Mouse (Mus musculus): ENCODE measurements around the gene Itgb8. TPM values are rescaled to one million over a fixed set of nuclear protein-coding genes. Genes with fewer than 3 reads are reported as not detected.

Itgb8 gene
- 3.1 and 3.2 TPM in 2 replicates for polyA plus RNA-seq (2015; fragmentation: Nextera tagmentation; extraction: Ambion mirVana)

DNA sequence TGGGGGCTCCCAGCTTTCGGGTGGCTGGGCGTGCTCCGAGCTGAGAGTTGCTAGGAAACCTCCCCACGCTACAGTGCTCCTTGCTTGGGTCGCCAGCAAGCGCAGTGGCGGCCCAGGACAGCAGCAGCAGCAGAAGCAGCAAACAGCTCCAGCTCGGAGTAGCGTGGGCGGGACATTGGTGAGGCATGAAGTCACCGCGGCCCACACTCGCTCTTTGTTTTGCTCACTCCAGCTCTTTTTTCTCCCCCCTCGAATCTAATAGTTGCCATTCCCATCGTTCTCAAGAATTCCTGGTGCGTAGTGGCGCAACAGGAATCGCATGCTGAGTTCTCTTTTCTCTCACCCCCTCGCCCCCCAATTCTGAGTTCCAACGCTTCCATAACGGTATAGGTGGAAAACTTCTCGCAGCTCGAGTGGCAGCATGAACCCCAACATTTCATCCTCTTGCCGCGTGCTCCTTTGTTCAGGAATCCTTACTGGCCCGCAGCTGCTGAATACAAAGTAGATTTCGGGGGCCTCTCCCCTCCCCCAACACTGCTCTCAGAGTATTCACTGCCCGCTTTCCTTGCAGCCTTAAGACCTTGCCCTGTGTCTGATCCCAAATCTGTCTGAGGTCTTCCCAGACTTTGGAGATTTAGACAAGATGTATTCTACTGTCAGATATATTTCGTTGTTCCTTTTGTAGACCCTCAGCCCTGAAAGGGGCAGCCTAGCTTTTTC is at the start of gene Itgb8:
Gene Itgb8 (minus strand): TSS at position 107 of the 720 bp plus-strand sequence.
- peak within 1 kb of the TSS; percentile 50 for H3K4me3 ChIP-seq (replicated peaks)
- WGBS: under 1% methylated on average over 29 of the region's 29 CpGs
- peak within 1 kb of the TSS; percentile 90 for H3K4me2 ChIP-seq
- H3K27me3 ChIP-seq: no peaks in the 10 kb centered on the region
- H3K4me1 ChIP-seq: peaks cover 19% of the 10 kb centered on the region
- ATAC-seq (replicated peaks; ENCODE audit: low FRiP score): peak; percentile 98
- peak within 1 kb of the TSS; percentile 82 for H3K27ac ChIP-seq
- H3K9me3 ChIP-seq (replicated peaks): no peaks in the 10 kb centered on the region
- H3K9ac ChIP-seq: peak within 1 kb of the TSS; percentile 53
- no peaks in the 10 kb centered on the region for H3K36me3 ChIP-seq

DNA sequence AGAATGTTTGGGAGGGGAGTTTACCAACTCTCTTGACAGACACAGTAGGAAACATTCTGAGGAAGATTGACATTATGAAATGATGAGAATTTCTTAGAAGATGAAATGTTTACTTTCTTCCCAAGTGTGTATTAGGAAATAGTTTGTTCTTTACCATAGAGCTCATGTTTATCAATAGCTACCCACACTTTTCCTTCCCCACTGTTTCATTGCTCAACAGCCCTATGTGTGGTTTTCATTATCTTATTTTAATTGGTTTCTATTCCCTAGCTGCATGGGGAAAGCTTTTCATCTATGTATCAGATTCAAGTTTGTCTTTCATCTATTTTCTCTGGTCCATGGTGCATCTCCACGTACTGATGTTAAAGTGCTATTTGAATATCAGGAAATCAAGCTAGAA is 37.7 kb upstream of the Itgb8 start:
- 89% methylated on average over 1 of the region's 1 CpGs for WGBS
- H3K4me2 ChIP-seq: no peak overlapping the region
- H3K4me3 ChIP-seq (replicated peaks): no peak overlapping the region
- no peak overlapping the region for H3K9ac ChIP-seq
- no peak overlapping the region for H3K27ac ChIP-seq
- ATAC-seq (replicated peaks; ENCODE audit: low FRiP score): no peak
- H3K9me3 ChIP-seq (replicated peaks): no peaks in the 10 kb centered on the region
- H3K36me3 ChIP-seq: no peaks in the 10 kb centered on the region
- H3K4me1 ChIP-seq: no peaks in the 10 kb centered on the region
- H3K27me3 ChIP-seq: no peaks in the 10 kb centered on the region

DNA sequence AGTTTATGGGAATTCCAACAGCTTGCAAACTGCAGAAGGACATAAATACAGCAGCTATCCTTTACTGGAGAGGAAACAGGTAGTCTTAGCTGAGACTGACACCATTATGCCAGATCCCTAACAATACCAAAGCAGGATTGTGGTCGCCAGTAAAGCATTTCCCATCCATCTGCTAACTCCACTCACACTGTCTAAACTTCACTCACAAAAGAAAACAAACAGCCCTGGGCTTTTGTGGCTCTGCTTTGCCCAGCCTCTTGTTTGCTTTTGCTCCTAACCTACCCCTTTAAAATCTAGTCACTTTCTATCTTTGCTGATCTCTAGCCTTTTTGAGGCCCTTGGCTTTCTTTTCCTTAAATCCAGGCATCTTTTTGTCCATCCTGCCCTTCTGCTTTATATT is 35.0 kb upstream of the Itgb8 start:
- H3K9ac ChIP-seq: no peak overlapping the region
- H3K9me3 ChIP-seq (replicated peaks): no peaks in the 10 kb centered on the region
- H3K27ac ChIP-seq: no peak overlapping the region
- H3K4me1 ChIP-seq: no peaks in the 10 kb centered on the region
- ATAC-seq (replicated peaks; ENCODE audit: low FRiP score): no peak
- H3K4me3 ChIP-seq (replicated peaks): no peak overlapping the region
- WGBS: 10% methylated on average over 1 of the region's 1 CpGs
- no peaks in the 10 kb centered on the region for H3K27me3 ChIP-seq
- H3K4me2 ChIP-seq: no peak overlapping the region
- H3K36me3 ChIP-seq: no peaks in the 10 kb centered on the region

DNA sequence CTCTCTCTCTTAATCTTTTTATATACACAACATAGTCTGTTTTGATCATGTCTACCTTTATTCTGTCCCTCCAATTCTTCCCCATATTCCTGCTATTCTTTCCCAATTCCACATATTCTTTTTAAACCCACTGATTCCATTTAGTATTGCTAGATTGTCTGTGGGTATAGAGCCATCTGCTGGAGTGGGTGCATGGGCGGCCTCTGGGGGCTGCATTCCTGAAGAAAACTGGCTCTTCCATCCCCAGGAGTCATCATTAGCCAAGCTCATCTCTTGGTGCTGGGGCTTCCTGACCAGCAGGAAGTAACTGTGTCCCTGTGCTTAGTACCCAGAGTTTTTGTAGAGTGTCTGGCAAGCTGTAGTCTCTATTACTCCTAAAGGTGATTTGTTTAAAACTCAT is 33.4 kb upstream of the Itgb8 start:
- 85% methylated on average over 1 of the region's 1 CpGs for WGBS
- H3K4me1 ChIP-seq: no peaks in the 10 kb centered on the region
- H3K27ac ChIP-seq: no peak overlapping the region
- H3K9me3 ChIP-seq (replicated peaks): no peaks in the 10 kb centered on the region
- H3K4me2 ChIP-seq: no peak overlapping the region
- H3K27me3 ChIP-seq: no peaks in the 10 kb centered on the region
- H3K9ac ChIP-seq: no peak overlapping the region
- ATAC-seq (replicated peaks; ENCODE audit: low FRiP score): no peak
- no peaks in the 10 kb centered on the region for H3K36me3 ChIP-seq
- H3K4me3 ChIP-seq (replicated peaks): no peak overlapping the region

DNA sequence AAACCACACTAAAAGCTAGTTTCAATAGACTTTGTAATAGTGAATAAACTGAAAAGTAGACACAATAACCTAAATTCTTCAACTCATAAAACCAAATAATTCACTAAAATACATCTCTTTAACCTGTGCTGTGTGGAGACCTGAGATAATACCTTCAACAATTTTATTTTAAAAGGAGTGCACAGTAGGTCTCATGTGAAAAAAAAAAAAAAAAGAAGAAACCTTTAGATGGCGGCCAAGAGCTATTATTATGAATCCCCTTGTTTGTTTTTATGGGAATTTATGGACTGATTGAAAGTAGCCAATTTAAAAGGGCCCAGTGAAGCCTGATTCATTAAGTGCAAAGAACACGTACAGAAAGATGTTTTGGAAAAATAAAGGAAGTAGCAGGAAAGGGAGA is 31.4 kb upstream of the Itgb8 start:
- Histone ChIP-seq H3K4me1 (no peaks in the 10 kb centered on the region), H3K9ac (no peak overlapping the region), H3K36me3 (no peaks in the 10 kb centered on the region), H3K9me3 (replicated peaks) (no peaks in the 10 kb centered on the region), H3K4me3 (replicated peaks) (no peak overlapping the region), H3K27ac (no peak overlapping the region), H3K27me3 (no peaks in the 10 kb centered on the region), H3K4me2 (no peak overlapping the region)
- 74% methylated on average over 2 of the region's 2 CpGs for whole genome bisulfite sequencing
- no peak for ATAC-seq (replicated peaks; ENCODE audit: low FRiP score)

DNA sequence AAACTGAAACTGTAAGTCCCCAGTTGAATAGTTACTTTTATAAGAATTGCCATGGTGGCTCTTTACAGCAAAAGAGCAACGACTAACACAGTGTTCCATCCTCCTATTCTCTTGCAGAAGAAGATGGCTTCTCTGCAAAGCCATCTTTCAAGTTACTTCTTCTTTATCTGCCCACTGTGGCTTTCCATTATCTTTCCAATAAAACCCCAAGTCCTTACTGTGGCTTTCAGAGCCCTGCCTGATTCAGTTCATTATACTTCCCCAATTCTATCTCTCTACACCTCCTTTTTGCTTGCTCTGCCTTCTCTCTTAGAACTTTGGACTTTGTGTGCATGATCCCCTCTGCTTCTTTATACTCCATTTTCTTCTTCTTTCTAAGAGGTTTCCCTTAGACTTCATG is 30.1 kb upstream of the Itgb8 start:
- H3K27me3 ChIP-seq: no peaks in the 10 kb centered on the region
- H3K36me3 ChIP-seq: no peaks in the 10 kb centered on the region
- 71% methylated on average over 1 of the region's 1 CpGs for WGBS
- no peak overlapping the region for H3K27ac ChIP-seq
- H3K9ac ChIP-seq: no peak overlapping the region
- no peak overlapping the region for H3K4me3 ChIP-seq (replicated peaks)
- H3K4me2 ChIP-seq: no peak overlapping the region
- H3K4me1 ChIP-seq: no peaks in the 10 kb centered on the region
- ATAC-seq (replicated peaks; ENCODE audit: low FRiP score): no peak
- no peaks in the 10 kb centered on the region for H3K9me3 ChIP-seq (replicated peaks)

DNA sequence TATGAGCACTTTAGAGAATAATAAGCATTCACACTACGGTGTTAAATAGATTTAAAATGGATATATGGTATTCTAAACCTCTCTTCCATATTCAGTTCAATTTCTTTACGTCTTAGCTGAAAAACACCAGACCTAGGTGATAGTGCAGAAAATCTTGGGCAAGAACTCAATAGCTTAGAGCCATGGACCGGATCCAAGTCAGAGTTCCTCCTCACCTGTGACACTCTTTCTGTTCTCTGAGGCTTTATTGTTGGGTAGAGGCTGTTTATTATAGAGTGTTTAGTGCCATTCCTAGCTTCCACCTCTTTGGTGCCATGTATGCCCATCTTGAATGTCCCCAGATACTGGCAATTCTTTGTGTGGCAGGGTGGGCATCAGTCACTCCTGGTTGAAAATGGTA is 25.9 kb upstream of the Itgb8 start:
- Histone ChIP-seq H3K27ac (no peak overlapping the region), H3K9me3 (replicated peaks) (no peaks in the 10 kb centered on the region), H3K27me3 (no peaks in the 10 kb centered on the region), H3K4me1 (no peaks in the 10 kb centered on the region), H3K4me3 (replicated peaks) (no peak overlapping the region), H3K9ac (no peak overlapping the region), H3K36me3 (no peaks in the 10 kb centered on the region), H3K4me2 (no peak overlapping the region)
- 94% methylated on average over 3 of the region's 3 CpGs for WGBS
- no peak for ATAC-seq (replicated peaks; ENCODE audit: low FRiP score)

DNA sequence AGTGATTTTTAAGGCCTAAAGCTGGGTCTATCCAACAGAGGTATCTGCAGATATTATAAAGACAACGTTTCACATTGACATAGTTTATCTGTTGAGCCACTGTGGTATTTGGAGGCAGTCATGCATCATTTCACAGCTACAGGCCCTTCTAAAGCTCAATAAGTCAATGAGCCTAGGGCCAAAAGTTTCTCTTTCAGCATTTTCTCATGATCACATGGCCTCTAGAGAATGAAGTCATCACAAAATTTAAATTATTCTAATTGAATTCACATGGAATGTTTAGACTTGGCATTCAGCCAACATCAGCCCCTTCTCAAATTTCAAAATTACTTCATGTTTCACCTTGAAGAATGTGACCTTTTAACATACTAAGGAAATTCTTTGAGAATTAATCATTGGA is 10.0 kb upstream of the Itgb8 start:
- Histone ChIP-seq H3K4me1 (no peaks in the 10 kb centered on the region), H3K27ac (no peak overlapping the region), H3K4me3 (replicated peaks) (no peak overlapping the region)

DNA sequence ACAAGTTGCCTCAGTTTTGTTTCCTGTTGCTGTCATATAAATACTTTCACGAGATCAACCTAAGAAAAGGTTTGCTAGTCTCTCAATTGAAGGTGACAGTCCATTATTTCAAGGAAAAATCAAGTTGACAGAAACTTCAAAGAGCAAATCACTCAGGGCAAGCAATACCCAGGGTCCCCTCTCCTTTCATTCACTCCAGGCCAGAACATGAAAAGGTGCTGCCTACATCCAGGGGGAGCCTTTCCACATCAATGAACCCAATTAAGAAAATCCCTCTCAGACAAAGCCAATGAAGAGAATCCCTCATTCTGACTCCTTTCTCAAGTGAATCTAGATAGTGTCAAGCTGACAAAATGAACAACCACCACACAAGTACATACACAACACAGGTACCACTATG is 2.5 kb upstream of the Itgb8 start:
- H3K4me3 ChIP-seq (replicated peaks): no peak overlapping the region
- H3K36me3 ChIP-seq: no peaks in the 10 kb centered on the region
- no peaks in the 10 kb centered on the region for H3K9me3 ChIP-seq (replicated peaks)
- H3K27me3 ChIP-seq: no peaks in the 10 kb centered on the region
- peaks cover 19% of the 10 kb centered on the region for H3K4me1 ChIP-seq
- 41% methylated on average over 1 of the region's 1 CpGs for WGBS
- ATAC-seq (replicated peaks; ENCODE audit: low FRiP score): no peak
- H3K4me2 ChIP-seq: no peak overlapping the region
- H3K9ac ChIP-seq: no peak overlapping the region
- no peak overlapping the region for H3K27ac ChIP-seq

More for the DNA sequence above, 10.0 kb upstream of the Itgb8 start:
- no peak overlapping the region for H3K4me2 ChIP-seq
- H3K36me3 ChIP-seq: no peaks in the 10 kb centered on the region
- no peaks in the 10 kb centered on the region for H3K27me3 ChIP-seq
- no peaks in the 10 kb centered on the region for H3K9me3 ChIP-seq (replicated peaks)
- ATAC-seq (replicated peaks; ENCODE audit: low FRiP score): no peak
- H3K9ac ChIP-seq: no peak overlapping the region
- 27% methylated on average over 1 of the region's 1 CpGs for WGBS

DNA sequence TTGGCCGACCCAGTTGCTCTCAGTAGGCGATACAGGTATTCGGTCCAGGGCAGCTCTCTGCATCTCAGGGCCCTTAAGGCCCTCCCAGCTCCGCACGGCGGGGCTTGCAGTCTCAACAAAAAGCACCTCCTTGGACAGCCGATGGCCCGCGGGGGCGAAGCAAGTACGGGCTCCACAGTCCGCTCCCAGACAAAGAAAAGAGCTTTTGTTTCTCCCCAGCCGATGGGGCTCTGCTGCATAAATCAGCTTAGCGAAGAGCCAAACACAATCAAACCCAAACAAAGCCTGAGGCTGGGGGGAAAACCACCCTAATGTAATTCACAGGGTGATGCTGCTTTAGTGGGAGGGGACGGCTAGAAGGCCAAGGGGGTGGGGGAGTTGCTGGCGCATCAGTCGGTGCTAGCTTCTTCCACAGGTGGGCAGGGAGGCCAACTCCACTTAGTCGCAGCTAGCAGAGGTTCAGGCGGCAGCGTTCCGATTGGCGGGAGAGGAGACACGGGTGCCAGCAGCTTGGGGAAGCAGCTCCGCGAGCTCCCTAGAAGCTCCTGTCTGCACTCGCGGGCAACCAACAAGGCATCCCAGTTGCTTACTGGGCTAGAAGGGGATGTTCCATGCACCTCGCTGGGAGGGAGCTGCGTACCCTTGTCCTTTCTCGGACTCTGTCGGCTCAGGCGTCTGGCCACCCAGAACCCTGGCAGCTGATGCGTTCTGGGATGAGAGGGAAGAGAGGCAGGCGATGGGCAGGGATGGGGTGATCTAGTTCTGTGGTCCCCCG is 494 bp downstream of the Itgb8 start:
- WGBS: 0% methylated on average over 35 of the region's 35 CpGs
- Histone ChIP-seq H3K4me3 (replicated peaks) (peak overlapping the region; percentile 50), H3K36me3 (no peaks in the 10 kb centered on the region), H3K4me2 (peak overlapping the region; percentile 90), H3K27ac (peak overlapping the region; percentile 82), H3K9ac (peak overlapping the region; percentile 53), H3K4me1 (peaks cover 19% of the 10 kb centered on the region), H3K27me3 (no peaks in the 10 kb centered on the region), H3K9me3 (replicated peaks) (no peaks in the 10 kb centered on the region)
- ATAC-seq (replicated peaks; ENCODE audit: low FRiP score): peak; percentile 92

DNA sequence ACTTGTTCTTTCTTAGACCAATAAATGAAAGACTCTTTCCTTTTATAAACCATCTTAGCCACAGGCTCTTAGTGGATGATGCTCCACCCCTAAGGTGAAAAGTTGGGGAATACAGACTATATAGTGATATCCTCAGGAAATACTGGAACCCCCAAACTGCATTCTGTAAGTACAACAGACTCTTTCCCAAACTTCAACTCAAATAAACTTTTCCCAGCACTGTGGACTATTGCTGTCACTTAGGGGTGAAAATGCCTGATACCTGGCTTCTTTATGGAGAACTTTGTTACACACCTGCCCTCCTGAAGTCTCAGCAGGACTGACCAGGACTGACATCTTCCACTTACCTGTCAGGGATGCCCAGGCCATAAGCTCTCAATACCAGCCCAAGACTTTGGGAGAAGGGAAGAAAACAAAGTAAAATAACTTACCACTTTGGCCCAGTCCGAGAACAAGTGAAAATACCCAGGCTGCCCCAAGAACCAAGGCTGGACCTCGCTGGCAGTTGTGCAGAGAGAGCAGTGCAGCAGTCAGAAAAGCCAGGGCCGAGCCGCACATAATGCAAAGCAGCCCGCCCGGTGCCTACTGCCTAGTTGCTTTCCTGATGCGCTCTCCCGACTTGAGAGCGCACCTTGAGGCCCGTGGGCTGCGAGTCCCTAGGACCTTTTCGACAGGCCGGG is 1.2 kb downstream of the Itgb8 start:
- Histone ChIP-seq H3K4me2 (peak overlapping the region; percentile 90), H3K27me3 (no peaks in the 10 kb centered on the region), H3K9ac (peak overlapping the region; percentile 53), H3K36me3 (no peaks in the 10 kb centered on the region), H3K27ac (peak overlapping the region; percentile 82), H3K4me1 (peaks cover 19% of the 10 kb centered on the region), H3K9me3 (replicated peaks) (no peaks in the 10 kb centered on the region), H3K4me3 (replicated peaks) (peak overlapping the region; percentile 50)
- peak; percentile 37 for ATAC-seq (replicated peaks; ENCODE audit: low FRiP score)
- WGBS: 2% methylated on average over 13 of the region's 13 CpGs

DNA sequence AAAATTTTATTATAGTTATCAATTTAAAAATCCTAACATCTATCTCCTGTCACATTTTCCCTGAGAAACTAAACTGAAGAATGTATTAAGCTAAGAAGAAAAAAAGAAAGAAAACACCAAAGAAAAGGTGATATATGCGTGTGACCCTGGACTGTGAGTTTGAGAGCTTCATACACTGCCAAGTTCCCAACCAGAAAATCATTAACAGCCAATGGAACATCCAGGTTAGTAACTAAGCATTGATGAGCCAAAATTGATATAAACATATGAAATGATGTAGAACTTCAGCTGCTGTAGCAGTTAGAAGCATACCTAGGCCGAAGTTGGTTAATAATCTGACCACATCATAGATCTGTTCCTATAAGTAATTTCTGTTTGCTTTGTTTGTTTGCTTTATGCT is 6.8 kb downstream of the Itgb8 start:
- 86% methylated on average over 2 of the region's 2 CpGs for WGBS
- Histone ChIP-seq H3K9ac (no peak overlapping the region), H3K9me3 (replicated peaks) (no peaks in the 10 kb centered on the region), H3K4me3 (replicated peaks) (no peak overlapping the region), H3K36me3 (no peaks in the 10 kb centered on the region), H3K4me1 (peaks cover under 1% of the 10 kb centered on the region; the same call in 1 of the 2 replicates), H3K27me3 (no peaks in the 10 kb centered on the region), H3K27ac (no peak overlapping the region), H3K4me2 (no peak overlapping the region)
- no peak for ATAC-seq (replicated peaks; ENCODE audit: low FRiP score)
